Mouse (Mus musculus): ENCODE results near the gene Gna12. TPM values are rescaled to one million over a fixed set of nuclear protein-coding genes. Genes with fewer than 3 reads are reported as not detected.

Gene Gna12
- polyA plus RNA-seq, 1 experiment = 36.2 TPM

- H3K36me3 ChIP-seq (ENCODE audit: control insufficient read depth, insufficient read depth, low read length) = no peaks in the 10 kb centered on the region
- no peaks in the 10 kb centered on the region for H3K27me3 ChIP-seq (ENCODE audit: control insufficient read depth, insufficient read depth, low read length)
- H3K27ac ChIP-seq (ENCODE audit: control insufficient read depth, insufficient read depth, low read depth, low read length) = no peak overlapping the region
- no peak overlapping the region for H3K4me3 ChIP-seq (ENCODE audit: control insufficient read depth, low read depth, low read length)
- TF ChIP-seq CTCF (IDR thresholded peaks at IDR 0.05; ENCODE audit: control insufficient read depth, insufficient read depth, insufficient replicate concordance, low read depth, low read length) (no peak), POLR2A (IDR thresholded peaks at IDR 0.05; ENCODE audit: control insufficient read depth, low read depth, low read length) (no peak)
- peaks cover 5% of the 10 kb centered on the region; the same call in 1 of the 2 replicates for H3K4me1 ChIP-seq (ENCODE audit: control insufficient read depth, insufficient read depth, low read length)
Measured at GRCm38 (mm10) chr5:140789561-140789960, 40.7 kb downstream of the Gna12 start.

GRCm38 (mm10) chr5:140785240-140785872 is 44.9 kb downstream of the Gna12 start:
- H3K4me3 ChIP-seq (ENCODE audit: control insufficient read depth, low read depth, low read length) = no peak overlapping the region
- H3K36me3 ChIP-seq (ENCODE audit: control insufficient read depth, insufficient read depth, low read length) = no peaks in the 10 kb centered on the region; the same call in 1 of the 2 replicates
- no peaks in the 10 kb centered on the region for H3K27me3 ChIP-seq (ENCODE audit: control insufficient read depth, insufficient read depth, low read length)
- H3K27ac ChIP-seq (ENCODE audit: control insufficient read depth, insufficient read depth, low read depth, low read length) = no peak overlapping the region
- peaks cover 5% of the 10 kb centered on the region; the same call in 1 of the 2 replicates for H3K4me1 ChIP-seq (ENCODE audit: control insufficient read depth, insufficient read depth, low read length)
- TF ChIP-seq POLR2A (IDR thresholded peaks at IDR 0.05; ENCODE audit: control insufficient read depth, low read depth, low read length) (no peak), CTCF (IDR thresholded peaks at IDR 0.05; ENCODE audit: control insufficient read depth, insufficient read depth, insufficient replicate concordance, low read depth, low read length) (no peak)

- TF ChIP-seq CTCF (IDR thresholded peaks at IDR 0.05; ENCODE audit: control insufficient read depth, insufficient read depth, insufficient replicate concordance, low read depth, low read length) = no peak
- no peak for TF ChIP-seq POLR2A (IDR thresholded peaks at IDR 0.05; ENCODE audit: control insufficient read depth, low read depth, low read length)
- Histone ChIP-seq H3K4me3 (ENCODE audit: control insufficient read depth, low read depth, low read length) (no peak overlapping the region), H3K36me3 (ENCODE audit: control insufficient read depth, insufficient read depth, low read length) (no peaks in the 10 kb centered on the region; the same call in 1 of the 2 replicates), H3K27me3 (ENCODE audit: control insufficient read depth, insufficient read depth, low read length) (no peaks in the 10 kb centered on the region), H3K4me1 (ENCODE audit: control insufficient read depth, insufficient read depth, low read length) (peaks cover 5% of the 10 kb centered on the region; the same call in 1 of the 2 replicates), H3K27ac (ENCODE audit: control insufficient read depth, insufficient read depth, low read depth, low read length) (no peak overlapping the region)
Measured at GRCm38 (mm10) chr5:140784288-140784687, 45.9 kb downstream of the Gna12 start.

- Histone ChIP-seq H3K36me3 (ENCODE audit: control insufficient read depth, insufficient read depth, low read length) (no peaks in the 10 kb centered on the region; the same call in 1 of the 2 replicates), H3K27ac (ENCODE audit: control insufficient read depth, insufficient read depth, low read depth, low read length) (no peak overlapping the region), H3K27me3 (ENCODE audit: control insufficient read depth, insufficient read depth, low read length) (no peaks in the 10 kb centered on the region), H3K4me3 (ENCODE audit: control insufficient read depth, low read depth, low read length) (no peak overlapping the region), H3K4me1 (ENCODE audit: control insufficient read depth, insufficient read depth, low read length) (peaks cover 5% of the 10 kb centered on the region; the same call in 1 of the 2 replicates)
- TF ChIP-seq CTCF (IDR thresholded peaks at IDR 0.05; ENCODE audit: control insufficient read depth, insufficient read depth, insufficient replicate concordance, low read depth, low read length) = no peak
Measured at GRCm38 (mm10) chr5:140783577-140783976, 46.7 kb downstream of the Gna12 start.

- Histone ChIP-seq H3K4me1 (ENCODE audit: control insufficient read depth, insufficient read depth, low read length) (peaks cover 5% of the 10 kb centered on the region; the same call in 1 of the 2 replicates), H3K4me3 (ENCODE audit: control insufficient read depth, low read depth, low read length) (no peak overlapping the region), H3K27ac (ENCODE audit: control insufficient read depth, insufficient read depth, low read depth, low read length) (no peak overlapping the region), H3K36me3 (ENCODE audit: control insufficient read depth, insufficient read depth, low read length) (no peaks in the 10 kb centered on the region; the same call in 1 of the 2 replicates), H3K27me3 (ENCODE audit: control insufficient read depth, insufficient read depth, low read length) (no peaks in the 10 kb centered on the region)
- TF ChIP-seq POLR2A (IDR thresholded peaks at IDR 0.05; ENCODE audit: control insufficient read depth, low read depth, low read length) (no peak), CTCF (IDR thresholded peaks at IDR 0.05; ENCODE audit: control insufficient read depth, insufficient read depth, insufficient replicate concordance, low read depth, low read length) (no peak)
Measured at GRCm38 (mm10) chr5:140781886-140782572, 48.2 kb downstream of the Gna12 start.

GRCm38 (mm10) chr5:140781122-140781521 is 49.1 kb downstream of the Gna12 start:
- Histone ChIP-seq H3K4me1 (ENCODE audit: control insufficient read depth, insufficient read depth, low read length) (peaks cover 2% of the 10 kb centered on the region; the same call in 1 of the 2 replicates), H3K36me3 (ENCODE audit: control insufficient read depth, insufficient read depth, low read length) (no peaks in the 10 kb centered on the region; the same call in 1 of the 2 replicates), H3K4me3 (ENCODE audit: control insufficient read depth, low read depth, low read length) (no peak overlapping the region), H3K27ac (ENCODE audit: control insufficient read depth, insufficient read depth, low read depth, low read length) (no peak overlapping the region), H3K27me3 (ENCODE audit: control insufficient read depth, insufficient read depth, low read length) (no peaks in the 10 kb centered on the region)
- TF ChIP-seq CTCF (IDR thresholded peaks at IDR 0.05; ENCODE audit: control insufficient read depth, insufficient read depth, insufficient replicate concordance, low read depth, low read length) = no peak

- no peaks in the 10 kb centered on the region for H3K4me1 ChIP-seq (ENCODE audit: control insufficient read depth, insufficient read depth, low read length)
- no peak overlapping the region for H3K4me3 ChIP-seq (ENCODE audit: control insufficient read depth, low read depth, low read length)
- H3K27ac ChIP-seq (ENCODE audit: control insufficient read depth, insufficient read depth, low read depth, low read length) = no peak overlapping the region
- H3K27me3 ChIP-seq (ENCODE audit: control insufficient read depth, insufficient read depth, low read length) = no peaks in the 10 kb centered on the region
- H3K36me3 ChIP-seq (ENCODE audit: control insufficient read depth, insufficient read depth, low read length) = no peaks in the 10 kb centered on the region; the same call in 1 of the 2 replicates
- TF ChIP-seq POLR2A (IDR thresholded peaks at IDR 0.05; ENCODE audit: control insufficient read depth, low read depth, low read length) = no peak
- no peak for TF ChIP-seq CTCF (IDR thresholded peaks at IDR 0.05; ENCODE audit: control insufficient read depth, insufficient read depth, insufficient replicate concordance, low read depth, low read length)
Measured at GRCm38 (mm10) chr5:140776968-140777367, 53.3 kb downstream of the Gna12 start.

Measured in testis, adult 2 months (tissue).